Mouse (Mus musculus): ENCODE measurements around the gene Arsb. TPM values are rescaled to one million over a fixed set of nuclear protein-coding genes. Genes with fewer than 3 reads are reported as not detected.

The Arsb gene
- polyA plus RNA-seq, 1 experiment from 2014 or later = 6.8 TPM

GRCm38 (mm10) chr13:93854325-93854724 is 82.9 kb downstream of the Arsb start:
- H3K36me3 ChIP-seq (ENCODE audit: control insufficient read depth, insufficient read depth, low read length) = no peaks in the 10 kb centered on the region
- WGBS = 93% methylated on average over 8 of the region's 8 CpGs
- H3K9ac ChIP-seq (ENCODE audit: low read length) = no peak overlapping the region
- H3K27me3 ChIP-seq (ENCODE audit: control insufficient read depth, insufficient read depth, low read length) = no peaks in the 10 kb centered on the region
- no peak overlapping the region for H3K27ac ChIP-seq (ENCODE audit: low read depth, low read length)
- H3K4me1 ChIP-seq (replicated peaks; ENCODE audit: control insufficient read depth, insufficient read depth, low read length) = no peaks in the 10 kb centered on the region
- DNase-seq (ENCODE audit: low spot score) = no peak
- H3K4me3 ChIP-seq (ENCODE audit: low read depth, low read length) = no peak overlapping the region
- no peaks in the 10 kb centered on the region for H3K9me3 ChIP-seq (ENCODE audit: control insufficient read depth, low read length)
- no peak for ATAC-seq (replicated peaks; ENCODE audit: low FRiP score)
- no peak overlapping the region for H3K4me2 ChIP-seq (ENCODE audit: low read depth, low read length, severe bottlenecking)

GRCm38 (mm10) chr13:93854966-93855562 is 83.6 kb downstream of the Arsb start:
- Histone ChIP-seq H3K4me1 (replicated peaks; ENCODE audit: control insufficient read depth, insufficient read depth, low read length) (no peaks in the 10 kb centered on the region), H3K27me3 (ENCODE audit: control insufficient read depth, insufficient read depth, low read length) (no peaks in the 10 kb centered on the region), H3K9me3 (ENCODE audit: control insufficient read depth, low read length) (no peaks in the 10 kb centered on the region), H3K4me3 (ENCODE audit: low read depth, low read length) (no peak overlapping the region), H3K27ac (ENCODE audit: low read depth, low read length) (no peak overlapping the region), H3K36me3 (ENCODE audit: control insufficient read depth, insufficient read depth, low read length) (no peaks in the 10 kb centered on the region), H3K9ac (ENCODE audit: low read length) (no peak overlapping the region), H3K4me2 (ENCODE audit: low read depth, low read length, severe bottlenecking) (no peak overlapping the region)
- 88% methylated on average over 3 of the region's 3 CpGs for WGBS
- ATAC-seq (replicated peaks; ENCODE audit: low FRiP score) (no peak), DNase-seq (ENCODE audit: low spot score) (no peak)

GRCm38 (mm10) chr13:93855701-93856183 is 84.3 kb downstream of the Arsb start:
- Histone ChIP-seq H3K4me2 (ENCODE audit: low read depth, low read length, severe bottlenecking) (no peak overlapping the region), H3K4me3 (ENCODE audit: low read depth, low read length) (no peak overlapping the region), H3K27ac (ENCODE audit: low read depth, low read length) (no peak overlapping the region), H3K36me3 (ENCODE audit: control insufficient read depth, insufficient read depth, low read length) (no peaks in the 10 kb centered on the region), H3K9ac (ENCODE audit: low read length) (no peak overlapping the region), H3K9me3 (ENCODE audit: control insufficient read depth, low read length) (no peaks in the 10 kb centered on the region), H3K4me1 (replicated peaks; ENCODE audit: control insufficient read depth, insufficient read depth, low read length) (no peaks in the 10 kb centered on the region), H3K27me3 (ENCODE audit: control insufficient read depth, insufficient read depth, low read length) (no peaks in the 10 kb centered on the region)
- 46% methylated on average over 11 of the region's 11 CpGs for WGBS
- ATAC-seq (replicated peaks; ENCODE audit: low FRiP score) (no peak), DNase-seq (ENCODE audit: low spot score) (no peak)

- H3K27ac ChIP-seq (ENCODE audit: low read depth, low read length) = no peak overlapping the region
- no peaks in the 10 kb centered on the region for H3K9me3 ChIP-seq (ENCODE audit: control insufficient read depth, low read length)
- ATAC-seq (replicated peaks; ENCODE audit: low FRiP score) (no peak), DNase-seq (ENCODE audit: low spot score) (no peak)
- H3K36me3 ChIP-seq (ENCODE audit: control insufficient read depth, insufficient read depth, low read length) = no peaks in the 10 kb centered on the region
- H3K4me3 ChIP-seq (ENCODE audit: low read depth, low read length) = no peak overlapping the region
- no peak overlapping the region for H3K4me2 ChIP-seq (ENCODE audit: low read depth, low read length, severe bottlenecking)
- H3K9ac ChIP-seq (ENCODE audit: low read length) = no peak overlapping the region
- no peaks in the 10 kb centered on the region for H3K27me3 ChIP-seq (ENCODE audit: control insufficient read depth, insufficient read depth, low read length)
- H3K4me1 ChIP-seq (replicated peaks; ENCODE audit: control insufficient read depth, insufficient read depth, low read length) = no peaks in the 10 kb centered on the region
- 87% methylated on average over 2 of the region's 2 CpGs for WGBS
Observed at GRCm38 (mm10) chr13:93861211-93861610, 89.8 kb downstream of the Arsb start.

- H3K27me3 ChIP-seq (ENCODE audit: control insufficient read depth, insufficient read depth, low read length) = no peaks in the 10 kb centered on the region
Observed at GRCm38 (mm10) chr13:93864066-93864740, 92.8 kb downstream of the Arsb start.

GRCm38 (mm10) chr13:93866638-93867037 is 95.2 kb downstream of the Arsb start:
- no peaks in the 10 kb centered on the region for H3K9me3 ChIP-seq (ENCODE audit: control insufficient read depth, low read length)
- no peak overlapping the region for H3K4me3 ChIP-seq (ENCODE audit: low read depth, low read length)
- no peaks in the 10 kb centered on the region for H3K27me3 ChIP-seq (ENCODE audit: control insufficient read depth, insufficient read depth, low read length)
- 69% methylated on average over 5 of the region's 5 CpGs for WGBS
- H3K4me1 ChIP-seq (replicated peaks; ENCODE audit: control insufficient read depth, insufficient read depth, low read length) = no peaks in the 10 kb centered on the region
- ATAC-seq (replicated peaks; ENCODE audit: low FRiP score) (no peak; the same call in 1 of the 2 replicates), DNase-seq (ENCODE audit: low spot score) (no peak)
- no peak overlapping the region for H3K27ac ChIP-seq (ENCODE audit: low read depth, low read length)
- no peaks in the 10 kb centered on the region for H3K36me3 ChIP-seq (ENCODE audit: control insufficient read depth, insufficient read depth, low read length)
- no peak overlapping the region for H3K4me2 ChIP-seq (ENCODE audit: low read depth, low read length, severe bottlenecking)
- H3K9ac ChIP-seq (ENCODE audit: low read length) = no peak overlapping the region

More at GRCm38 (mm10) chr13:93864066-93864740, 92.8 kb downstream of the Arsb start:
- Histone ChIP-seq H3K4me1 (replicated peaks; ENCODE audit: control insufficient read depth, insufficient read depth, low read length) (no peaks in the 10 kb centered on the region), H3K36me3 (ENCODE audit: control insufficient read depth, insufficient read depth, low read length) (no peaks in the 10 kb centered on the region), H3K4me3 (ENCODE audit: low read depth, low read length) (no peak overlapping the region), H3K4me2 (ENCODE audit: low read depth, low read length, severe bottlenecking) (no peak overlapping the region), H3K9me3 (ENCODE audit: control insufficient read depth, low read length) (no peaks in the 10 kb centered on the region), H3K9ac (ENCODE audit: low read length) (no peak overlapping the region), H3K27ac (ENCODE audit: low read depth, low read length) (no peak overlapping the region)
- no peak for ATAC-seq (replicated peaks; ENCODE audit: low FRiP score)
- WGBS = 73% methylated on average over 8 of the region's 8 CpGs
- DNase-seq (ENCODE audit: low spot score) = no peak

- ATAC-seq (replicated peaks; ENCODE audit: low FRiP score) = no peak
- Histone ChIP-seq H3K27ac (ENCODE audit: low read depth, low read length) (no peak overlapping the region), H3K27me3 (ENCODE audit: control insufficient read depth, insufficient read depth, low read length) (no peaks in the 10 kb centered on the region), H3K9ac (ENCODE audit: low read length) (no peak overlapping the region), H3K9me3 (ENCODE audit: control insufficient read depth, low read length) (no peaks in the 10 kb centered on the region), H3K36me3 (ENCODE audit: control insufficient read depth, insufficient read depth, low read length) (no peaks in the 10 kb centered on the region), H3K4me2 (ENCODE audit: low read depth, low read length, severe bottlenecking) (no peak overlapping the region), H3K4me3 (ENCODE audit: low read depth, low read length) (no peak overlapping the region), H3K4me1 (replicated peaks; ENCODE audit: control insufficient read depth, insufficient read depth, low read length) (no peaks in the 10 kb centered on the region)
- 84% methylated on average over 10 of the region's 10 CpGs for WGBS
- no peak for DNase-seq (ENCODE audit: low spot score)
Observed at GRCm38 (mm10) chr13:93871681-93872080, 100.3 kb downstream of the Arsb start.

- Histone ChIP-seq H3K36me3 (ENCODE audit: control insufficient read depth, insufficient read depth, low read length) (no peaks in the 10 kb centered on the region), H3K9me3 (ENCODE audit: control insufficient read depth, low read length) (no peaks in the 10 kb centered on the region), H3K4me3 (ENCODE audit: low read depth, low read length) (no peak overlapping the region), H3K4me2 (ENCODE audit: low read depth, low read length, severe bottlenecking) (no peak overlapping the region), H3K4me1 (replicated peaks; ENCODE audit: control insufficient read depth, insufficient read depth, low read length) (no peaks in the 10 kb centered on the region), H3K27ac (ENCODE audit: low read depth, low read length) (no peak overlapping the region), H3K27me3 (ENCODE audit: control insufficient read depth, insufficient read depth, low read length) (no peaks in the 10 kb centered on the region), H3K9ac (ENCODE audit: low read length) (no peak overlapping the region)
- no peak for DNase-seq (ENCODE audit: low spot score)
- no peak for ATAC-seq (replicated peaks; ENCODE audit: low FRiP score)
- 93% methylated on average over 6 of the region's 6 CpGs for WGBS
Observed at GRCm38 (mm10) chr13:93872591-93872990, 101.2 kb downstream of the Arsb start.

- Histone ChIP-seq H3K4me1 (replicated peaks; ENCODE audit: control insufficient read depth, insufficient read depth, low read length) (no peaks in the 10 kb centered on the region), H3K36me3 (ENCODE audit: control insufficient read depth, insufficient read depth, low read length) (no peaks in the 10 kb centered on the region), H3K4me3 (ENCODE audit: low read depth, low read length) (no peak overlapping the region), H3K4me2 (ENCODE audit: low read depth, low read length, severe bottlenecking) (no peak overlapping the region), H3K27me3 (ENCODE audit: control insufficient read depth, insufficient read depth, low read length) (no peaks in the 10 kb centered on the region), H3K9me3 (ENCODE audit: control insufficient read depth, low read length) (no peaks in the 10 kb centered on the region), H3K27ac (ENCODE audit: low read depth, low read length) (no peak overlapping the region), H3K9ac (ENCODE audit: low read length) (no peak overlapping the region)
- DNase-seq (ENCODE audit: low spot score) (no peak), ATAC-seq (replicated peaks; ENCODE audit: low FRiP score) (no peak)
- 89% methylated on average over 2 of the region's 2 CpGs for WGBS
Observed at GRCm38 (mm10) chr13:93877924-93878323, 106.5 kb downstream of the Arsb start.

Measured in forebrain, embryonic 11.5 days (tissue).